25 mouse cellular contexts compared by ENCODE assay signal in genomic region chr6:38049601-38050000, GRCm38 (mm10). TPM values are rescaled to one million over a fixed set of nuclear protein-coding genes. Genes with fewer than 3 reads are reported as not detected.
DNase-seq lines count a peak whose midpoint lies in the region; ATAC-seq and TF ChIP-seq lines count a peak whose summit lies in the region.
"Had no signal": no experiment of that assay in that cellular context is flagged by ENCODE, and none has a peak within 500 bp of the region (broad histone marks: within the 10 kb centered on the region; RNA-seq: fewer than 3 reads in every experiment).

No protein-coding gene starts in this region.

- peak; percentile 3; the same call in 1 of the 2 replicates for TF ChIP-seq RAD21 in MEL (IDR thresholded peaks at IDR 0.05; ENCODE audit: low read depth, low read length)

- no peak for TF ChIP-seq EP300 in MEL (IDR thresholded peaks at IDR 0.05; ENCODE audit: low read depth in 1 of 2, low read length in 2 of 2)

- H3K4me2 ChIP-seq in heart, embryonic 12.5 days = no peak overlapping the region
- no peak overlapping the region for H3K4me2 ChIP-seq in kidney, postnatal 0 days (ENCODE audit: low read length)
- H3K4me2 ChIP-seq: embryonic facial prominence, embryonic 13.5 days; liver, embryonic 11.5 days; stomach, embryonic 15.5 days had no signal

- peaks cover 2% of the 10 kb centered on the region; the same call in 1 of the 2 replicates for H3K9me3 ChIP-seq in heart, embryonic 12.5 days (replicated peaks)
- H3K9me3 ChIP-seq in kidney, postnatal 0 days (replicated peaks; ENCODE audit: low read length) = no peaks in the 10 kb centered on the region
- no peaks in the 10 kb centered on the region for H3K9me3 ChIP-seq in MEL (replicated peaks; ENCODE audit: insufficient read depth, low read length)
- H3K9me3 ChIP-seq: stomach, embryonic 15.5 days had no signal

- 86% methylated on average over 6 of the region's 6 CpGs for WGBS in heart, embryonic 12.5 days
- WGBS in kidney, postnatal 0 days = 76% methylated on average over 6 of the region's 6 CpGs

- no peak overlapping the region for H3K4me3 ChIP-seq in heart, embryonic 12.5 days
- no peak overlapping the region for H3K4me3 ChIP-seq in kidney, postnatal 0 days (replicated peaks; ENCODE audit: low read depth, low read length)
- H3K4me3 ChIP-seq in MEL (ENCODE audit: control insufficient read depth in 1 of 2, insufficient read depth in 1 of 2, low read depth in 2 of 2, low read length in 2 of 2) = no peak overlapping the region
- H3K4me3 ChIP-seq: embryonic facial prominence, embryonic 13.5 days; stomach, embryonic 15.5 days had no signal

- no peak for TF ChIP-seq POLR2A in MEL (IDR thresholded peaks at IDR 0.05; ENCODE audit: control insufficient read depth in 1 of 2, insufficient read depth in 1 of 2, low read depth in 1 of 2, low read length in 2 of 2, poor library complexity in 1 of 2)

- no peaks in the 10 kb centered on the region for H3K79me2 ChIP-seq in MEL (ENCODE audit: control insufficient read depth, insufficient read depth, low read length, poor library complexity)

- intact Hi-C loops in heart, postnatal 14 days (cut with DNase I) = no loop called here

- peak overlapping the region; percentile 5; the same call in 1 of the 2 replicates for H3K27ac ChIP-seq in heart, embryonic 12.5 days (ENCODE audit: poor library complexity, severe bottlenecking)
- H3K27ac ChIP-seq in kidney, postnatal 0 days = peak overlapping the region; percentile 77
- H3K27ac ChIP-seq in MEL (ENCODE audit: control insufficient read depth, low read depth, low read length) = no peak overlapping the region
- H3K27ac ChIP-seq: stomach, embryonic 15.5 days had no signal

- H3K4me1 ChIP-seq in heart, embryonic 12.5 days (replicated peaks) = peaks cover 10% of the 10 kb centered on the region
- peaks cover 10% of the 10 kb centered on the region for H3K4me1 ChIP-seq in kidney, postnatal 0 days (replicated peaks; ENCODE audit: insufficient read depth, low read length)
- H3K4me1 ChIP-seq in MEL (ENCODE audit: control insufficient read depth in 1 of 2, insufficient read depth in 2 of 2, low read length in 2 of 2) = no peaks in the 10 kb centered on the region

- peak; percentile 47; the same call in 1 of the 2 replicates for TF ChIP-seq CTCF in kidney, postnatal 0 days (IDR thresholded peaks at IDR 0.05; ENCODE audit: low read depth)
- peak in 2 of 3 experiments; percentile 7 to 15; a peak in 3 of 6 replicates for TF ChIP-seq CTCF in MEL (IDR thresholded peaks at IDR 0.05 in 2 of 3, conservative IDR thresholded peaks at IDR 0.05 in 1 of 3; ENCODE audit: control insufficient read depth in 1 of 3, insufficient read depth in 1 of 3, low read depth in 2 of 3, low read length in 3 of 3, poor library complexity in 1 of 3, severe bottlenecking in 1 of 3)

- no peak for DNase-seq in heart, postnatal 14 days
- DNase-seq in kidney, postnatal 0 days (ENCODE audit: low spot score) = no peak
- DNase-seq in kidney, postnatal 10 days = no peak
- DNase-seq in B cell, adult 2 months = peak; percentile 54 to 59
- DNase-seq in MEL (ENCODE audit: low read depth, low spot score) = no peak
- no peak for DNase-seq in urinary bladder, adult 18-20 months (ENCODE audit: low spot score in 2 of 2)
- DNase-seq in adrenal gland, adult 18-20 months (ENCODE audit: low spot score in 2 of 2) = no peak
- DNase-seq: cerebellum, adult 2 months; forebrain, postnatal 0 days; layer of hippocampus, adult 9-11 months; right cerebral cortex, adult 18-20 months had no signal

- no peak for ATAC-seq in heart, embryonic 12.5 days (ENCODE audit: insufficient number of reproducible peaks, low FRiP score)
- ATAC-seq in kidney, postnatal 0 days (replicated peaks; ENCODE audit: low FRiP score, low read depth) = no peak
- ATAC-seq: forebrain, postnatal 0 days; hindbrain, embryonic 16.5 days; midbrain, embryonic 16.5 days had no signal

- no peak overlapping the region for H3K9ac ChIP-seq in heart, embryonic 12.5 days
- H3K9ac ChIP-seq in kidney, postnatal 0 days (ENCODE audit: low read depth, low read length) = no peak overlapping the region
- no peak overlapping the region for H3K9ac ChIP-seq in MEL (ENCODE audit: control insufficient read depth, low read depth, low read length, poor library complexity, severe bottlenecking)
- H3K9ac ChIP-seq: embryonic facial prominence, embryonic 13.5 days; forebrain, postnatal 0 days; stomach, embryonic 15.5 days had no signal

- H3K36me3 ChIP-seq in heart, embryonic 12.5 days = no peaks in the 10 kb centered on the region
- no peaks in the 10 kb centered on the region for H3K36me3 ChIP-seq in kidney, postnatal 0 days (ENCODE audit: insufficient read depth, low read length)
- no peaks in the 10 kb centered on the region for H3K36me3 ChIP-seq in MEL (ENCODE audit: control insufficient read depth in 1 of 2, insufficient read depth in 2 of 2, low read length in 2 of 2)
- H3K36me3 ChIP-seq: embryonic facial prominence, embryonic 13.5 days; stomach, embryonic 15.5 days had no signal

- H3K27me3 ChIP-seq in heart, embryonic 12.5 days (replicated peaks) = no peaks in the 10 kb centered on the region
- no peaks in the 10 kb centered on the region for H3K27me3 ChIP-seq in kidney, postnatal 0 days (ENCODE audit: insufficient read depth, low read length)
- no peaks in the 10 kb centered on the region for H3K27me3 ChIP-seq in MEL (ENCODE audit: control insufficient read depth in 1 of 2, insufficient read depth in 2 of 2, low read length in 2 of 2)
- H3K27me3 ChIP-seq: embryonic facial prominence, embryonic 13.5 days; stomach, embryonic 15.5 days had no signal

TF ChIP-seq in MEL, 35 proteins besides CTCF, POLR2A, EP300 and RAD21:
- TF ChIP-seq SMC3 (IDR thresholded peaks at IDR 0.05; ENCODE audit: low read depth, low read length) (peak; percentile 15; the same call in 1 of the 2 replicates), KAT2A (conservative IDR thresholded peaks at IDR 0.05; ENCODE audit: low read depth, low read length) (no peak)

RNA-seq across cellular contexts. Expression of gene Svopl, which starts 2.8 kb away (rescaled TPM):
- polyA plus RNA-seq in heart, embryonic 12.5 days (2016; fragmentation: Nextera tagmentation; extraction: Ambion mirVana) = 0.06 and 0.14 TPM in 2 replicates
- total RNA-seq in heart, postnatal 14 days (2021) = under 1 TPM; 0.53 to 0.90 TPM
- polyA plus RNA-seq in kidney, postnatal 0 days (2015; fragmentation: Nextera tagmentation; extraction: Ambion mirVana) = 16.8 and 18.0 TPM in 2 replicates
- total RNA-seq in MEL (2012; rRNA removed) = not detected in 2 replicates
- not detected for polyA plus RNA-seq in MEL (2012; ENCODE audit: insufficient read depth in 1 of 2, insufficient read length in 2 of 2, low read depth in 1 of 2, low replicate concordance in 2 of 2, missing spikeins in 1 of 2)
- total RNA-seq in adrenal gland, adult 18-20 months (2021) = 1 to 10 TPM in 1 of 2 experiments, under 1 TPM in 1; 0.96 to 1.7 TPM
- total RNA-seq: forebrain, postnatal 0 days; gastrocnemius, adult 18-20 months; megakaryocyte-erythroid progenitor cell, adult 5-6 weeks had no signal
- polyA plus RNA-seq: cortical plate, adult 2 months had no signal

RNA-seq across cellular contexts. Expression of gene Tmem213, which starts 59.5 kb away (rescaled TPM):
- polyA plus RNA-seq in heart, embryonic 12.5 days (2016; fragmentation: Nextera tagmentation; extraction: Ambion mirVana) = not detected in 2 replicates
- total RNA-seq in heart, postnatal 14 days (2021) = not detected
- polyA plus RNA-seq in kidney, postnatal 0 days (2015; fragmentation: Nextera tagmentation; extraction: Ambion mirVana) = 198 and 199 TPM in 2 replicates
- total RNA-seq in MEL (2012; rRNA removed) = not detected in 2 replicates
- not detected for polyA plus RNA-seq in MEL (2012; ENCODE audit: insufficient read depth in 1 of 2, insufficient read length in 2 of 2, low read depth in 1 of 2, low replicate concordance in 2 of 2, missing spikeins in 1 of 2)
- total RNA-seq in adrenal gland, adult 18-20 months (2021) = not detected
- total RNA-seq: adrenal gland, postnatal 14 days; forebrain, postnatal 0 days; gastrocnemius, adult 18-20 months; heart, adult 18-20 months; heart, postnatal 10 days; left cerebral cortex, postnatal 25 days; megakaryocyte-erythroid progenitor cell, adult 5-6 weeks had no signal
- polyA plus RNA-seq: cerebellum, adult 2 months; cortical plate, adult 2 months; forebrain, postnatal 0 days; hindbrain, embryonic 16.5 days; liver, embryonic 11.5 days; midbrain, embryonic 16.5 days; small intestine, adult 2 months had no signal

Comparison
In these comparisons a context has a peak if more than half of its experiments do, and no peak if none do; other contexts are left out.
1. DNase-seq: peak in B cell, adult 2 months (2 of 2); none in heart, postnatal 14 days (0 of 2), kidney, postnatal 0 days (single experiment), kidney, postnatal 10 days (single experiment), MEL (single experiment), urinary bladder, adult 18-20 months (0 of 2) and adrenal gland, adult 18-20 months (0 of 2).